Mouse (Mus musculus) testis, adult 2 months (tissue): ENCODE data around the gene Vcan. TPM values are rescaled to one million over a fixed set of nuclear protein-coding genes. Genes with fewer than 3 reads are reported as not detected.

Source experiments
- H3K27ac ChIP-seq: fragments of 200-500 bp; 2 replicates; pipeline ENCODE4 v1.5.1; 2012; ENCODE audit warnings: low read depth, low read length; ENCODE audit not compliant: control insufficient read depth, insufficient read depth
- H3K27me3 ChIP-seq: fragments of 200-500 bp; 2 replicates; pipeline ENCODE4 v1.6.1; 2012; ENCODE audit warnings: mild to moderate bottlenecking, low read length, moderate library complexity; ENCODE audit not compliant: control insufficient read depth, insufficient read depth
- H3K36me3 ChIP-seq: fragments of 200-500 bp; 2 replicates; pipeline ENCODE4 v1.6.1; 2012; ENCODE audit warnings: mild to moderate bottlenecking, low read length; ENCODE audit not compliant: control insufficient read depth, insufficient read depth
- H3K4me1 ChIP-seq: fragments of 200-500 bp; 2 replicates; pipeline ENCODE4 v1.6.1; 2012; ENCODE audit warnings: low read length; ENCODE audit not compliant: control insufficient read depth, insufficient read depth
- H3K4me3 ChIP-seq: fragments of 200-500 bp; 2 replicates; pipeline ENCODE4 v1.5.1; 2012; ENCODE audit warnings: low read depth, mild to moderate bottlenecking, low read length, moderate library complexity, mixed read lengths; ENCODE audit not compliant: control insufficient read depth
- CTCF ChIP-seq: fragments of 200-500 bp; IDR thresholded peaks from 2 replicates; pipeline ENCODE4 v1.5.1; 2012; ENCODE audit warnings: low read depth, mild to moderate bottlenecking, inconsistent platforms, low read length, moderate library complexity; ENCODE audit not compliant: control insufficient read depth, insufficient read depth, insufficient replicate concordance
- POLR2A ChIP-seq: fragments of 200-500 bp; IDR thresholded peaks from 2 replicates; pipeline ENCODE4 v1.6.1; 2012; ENCODE audit warnings: low read depth, mild to moderate bottlenecking, inconsistent platforms, low read length, moderate library complexity; ENCODE audit not compliant: control insufficient read depth
- polyA plus RNA-seq: library from polyadenylated mRNA; depleted of rRNA; stranded (reverse); fragments of >200 nt; gene quantifications from 2 replicates; pipeline ENCODE4 v1.2.3, GENCODE M21; 2012

Vcan gene
- polyA plus RNA-seq, 1 experiment, result 0.16 TPM

DNA sequence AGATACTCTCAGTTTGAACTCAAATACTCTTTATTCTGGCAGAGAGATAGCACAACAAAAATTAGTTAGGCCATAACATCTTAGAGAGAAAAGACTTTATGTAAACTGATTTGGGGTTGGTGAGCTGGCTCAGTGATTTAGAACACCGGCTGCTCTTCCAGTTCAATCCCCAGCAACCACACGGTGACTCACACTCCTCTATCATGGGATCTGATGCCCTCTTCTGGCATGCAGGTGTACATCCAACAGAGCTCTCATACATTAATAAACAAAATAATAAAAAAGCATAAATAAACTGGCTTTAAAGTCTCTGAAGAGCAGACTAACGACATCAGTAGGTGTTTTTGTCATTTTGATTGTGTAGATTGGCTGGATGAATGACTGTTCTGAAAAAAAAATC is 21.8 kb downstream of the Vcan start:
- H3K4me1 ChIP-seq, result no peaks in the 10 kb centered on the region
- no peak overlapping the region for H3K27ac ChIP-seq
- H3K4me3 ChIP-seq, result no peak overlapping the region
- no peaks in the 10 kb centered on the region for H3K36me3 ChIP-seq
- TF ChIP-seq POLR2A, result no peak
- TF ChIP-seq CTCF, result no peak
- H3K27me3 ChIP-seq, result no peaks in the 10 kb centered on the region

DNA sequence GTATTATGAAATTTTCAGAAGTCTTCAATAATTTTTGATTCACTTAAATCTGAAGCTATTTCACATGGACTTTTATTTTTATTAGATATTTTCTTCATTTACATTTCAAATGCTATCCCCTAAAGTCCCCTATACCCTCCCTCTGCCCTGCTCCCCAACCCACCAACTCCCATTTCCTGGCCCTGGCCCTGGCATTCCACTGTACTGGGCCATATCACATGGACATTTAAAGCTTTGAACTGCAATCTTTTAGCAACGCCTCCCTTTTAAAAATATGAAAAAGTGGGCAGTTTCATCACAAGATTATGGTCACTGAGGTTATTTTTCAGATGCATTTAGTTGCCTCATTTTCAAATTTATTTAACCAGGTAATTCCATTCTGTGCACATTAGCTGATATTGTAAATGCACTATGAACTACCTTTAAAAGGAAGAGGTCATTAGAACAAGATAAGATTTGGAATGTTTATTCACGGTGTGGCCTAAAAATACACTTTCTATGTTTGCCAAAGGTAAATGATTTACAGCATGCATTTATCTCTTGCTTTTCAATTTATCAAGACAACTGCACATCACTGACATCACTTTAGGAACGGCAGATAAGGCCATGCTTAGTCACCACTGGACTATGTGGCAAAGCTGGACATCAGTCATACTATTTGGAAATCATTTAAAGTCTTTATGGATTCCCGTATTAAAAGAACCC is 32.7 kb downstream of the Vcan start:
- no peak overlapping the region for H3K27ac ChIP-seq
- H3K36me3 ChIP-seq, result no peaks in the 10 kb centered on the region
- no peaks in the 10 kb centered on the region for H3K4me1 ChIP-seq
- TF ChIP-seq POLR2A (no peak), CTCF (no peak)
- H3K27me3 ChIP-seq, result no peaks in the 10 kb centered on the region
- no peak overlapping the region for H3K4me3 ChIP-seq

DNA sequence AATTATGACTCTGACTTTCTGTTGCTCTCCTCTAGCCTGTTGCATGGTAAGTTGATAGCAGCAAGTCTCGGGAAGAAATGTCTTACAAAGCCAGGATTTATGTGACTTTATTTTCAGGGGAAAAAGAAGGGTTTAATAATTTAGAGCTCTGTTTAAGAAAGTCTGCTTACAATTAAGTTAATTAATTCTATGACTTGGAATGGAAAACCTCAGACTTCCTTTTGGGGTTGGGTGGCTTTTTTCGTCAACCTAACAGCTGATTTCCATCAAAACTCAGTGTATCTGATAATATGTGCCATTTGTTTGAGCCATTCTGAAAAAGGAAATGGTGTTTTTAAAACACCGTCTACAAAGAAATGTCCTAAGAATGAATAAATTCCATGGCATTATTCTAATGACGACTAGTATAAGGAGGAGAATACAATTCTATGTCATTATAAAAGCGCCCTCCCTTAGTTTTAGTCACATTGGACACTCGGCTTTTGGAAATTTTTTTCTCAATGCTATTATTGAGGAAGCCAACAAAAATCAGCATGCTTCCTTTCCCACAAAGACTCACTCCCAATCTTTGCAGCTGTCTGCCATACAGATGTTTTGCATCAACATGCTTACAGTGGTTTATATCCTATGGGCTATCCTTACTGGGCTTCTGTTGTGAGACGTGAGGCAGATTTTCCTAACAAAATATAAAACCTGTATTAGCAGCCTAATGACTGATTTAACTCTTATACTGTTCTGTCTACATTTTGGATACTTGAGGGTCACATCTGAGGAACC is 34.0 kb downstream of the Vcan start:
- no peak overlapping the region for H3K27ac ChIP-seq
- no peaks in the 10 kb centered on the region for H3K27me3 ChIP-seq
- H3K4me3 ChIP-seq, result no peak overlapping the region
- TF ChIP-seq POLR2A (no peak), CTCF (no peak)
- H3K4me1 ChIP-seq, result no peaks in the 10 kb centered on the region
- no peaks in the 10 kb centered on the region for H3K36me3 ChIP-seq

DNA sequence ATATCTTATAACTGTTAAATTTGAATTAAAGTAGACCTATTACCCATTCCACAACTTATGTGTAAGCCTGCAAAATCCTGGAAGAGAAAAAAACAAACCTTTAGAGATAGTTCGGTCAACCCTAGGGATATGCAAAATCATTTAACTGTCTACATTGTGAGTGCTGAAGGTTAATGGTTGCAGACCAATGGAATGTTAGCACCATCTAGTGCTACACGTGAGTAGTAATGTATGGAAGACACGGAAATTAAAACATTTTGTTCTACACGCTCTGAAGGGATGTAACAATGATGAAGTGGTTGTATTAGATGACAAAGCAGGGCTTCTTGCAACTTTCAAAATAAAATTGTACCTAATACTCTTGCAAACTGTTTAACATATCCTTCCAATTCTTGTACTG is 39.9 kb downstream of the Vcan start:
- Histone ChIP-seq H3K36me3 (no peaks in the 10 kb centered on the region), H3K27ac (no peak overlapping the region), H3K4me3 (no peak overlapping the region), H3K4me1 (no peaks in the 10 kb centered on the region), H3K27me3 (no peaks in the 10 kb centered on the region)
- TF ChIP-seq POLR2A (no peak), CTCF (no peak)

DNA sequence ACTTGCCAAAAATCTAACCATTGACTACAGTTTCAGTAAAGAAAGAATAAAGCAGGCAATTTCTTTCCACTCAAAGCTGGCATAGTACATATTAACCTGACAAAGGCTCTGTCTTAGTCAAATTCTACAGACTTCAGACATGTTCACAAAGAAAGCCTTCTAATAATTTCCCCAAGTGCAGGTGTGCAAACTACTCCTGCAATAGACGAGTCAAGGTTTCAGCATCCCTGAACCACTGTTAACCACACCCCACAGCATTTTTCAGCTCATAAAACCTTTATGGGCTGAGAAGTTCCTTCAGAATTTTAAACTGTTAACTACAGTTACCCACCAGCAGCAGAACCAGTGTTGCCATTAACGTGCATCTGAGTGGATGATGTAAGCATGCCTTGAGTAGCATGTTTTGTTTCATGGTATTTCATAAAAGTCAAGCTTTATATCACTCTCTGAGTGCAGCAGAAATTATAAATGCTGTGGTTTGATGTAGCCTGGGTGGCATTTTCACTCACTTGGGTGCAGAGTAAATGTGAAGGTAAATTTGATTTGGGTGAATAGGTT is 42.2 kb downstream of the Vcan start:
- Histone ChIP-seq H3K36me3 (no peaks in the 10 kb centered on the region), H3K27ac (no peak overlapping the region), H3K4me3 (no peak overlapping the region), H3K4me1 (no peaks in the 10 kb centered on the region), H3K27me3 (no peaks in the 10 kb centered on the region)
- TF ChIP-seq CTCF (no peak), POLR2A (no peak)

DNA sequence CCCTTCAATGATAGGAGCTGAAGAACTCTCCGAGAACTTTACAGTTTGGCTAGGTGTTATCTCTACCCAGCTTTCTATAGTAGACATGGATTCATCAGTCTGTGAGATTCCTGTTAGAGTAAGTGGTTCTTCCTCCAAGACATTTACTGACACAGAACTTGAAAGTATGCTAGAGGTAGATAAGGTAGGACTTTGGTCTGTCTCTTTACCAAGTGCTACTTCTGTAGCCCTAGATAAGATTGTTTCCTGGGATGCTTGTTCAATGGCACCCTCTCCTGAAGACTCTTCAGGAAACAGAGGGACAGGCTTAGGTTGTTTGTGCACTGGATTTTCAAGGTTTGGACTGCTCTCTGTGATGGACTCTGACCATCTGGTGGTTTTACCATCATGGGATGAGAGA is 49.7 kb downstream of the Vcan start:
- Histone ChIP-seq H3K4me1 (no peaks in the 10 kb centered on the region), H3K27me3 (no peaks in the 10 kb centered on the region), H3K4me3 (no peak overlapping the region), H3K27ac (no peak overlapping the region), H3K36me3 (no peaks in the 10 kb centered on the region)
- TF ChIP-seq POLR2A (no peak), CTCF (no peak)

DNA sequence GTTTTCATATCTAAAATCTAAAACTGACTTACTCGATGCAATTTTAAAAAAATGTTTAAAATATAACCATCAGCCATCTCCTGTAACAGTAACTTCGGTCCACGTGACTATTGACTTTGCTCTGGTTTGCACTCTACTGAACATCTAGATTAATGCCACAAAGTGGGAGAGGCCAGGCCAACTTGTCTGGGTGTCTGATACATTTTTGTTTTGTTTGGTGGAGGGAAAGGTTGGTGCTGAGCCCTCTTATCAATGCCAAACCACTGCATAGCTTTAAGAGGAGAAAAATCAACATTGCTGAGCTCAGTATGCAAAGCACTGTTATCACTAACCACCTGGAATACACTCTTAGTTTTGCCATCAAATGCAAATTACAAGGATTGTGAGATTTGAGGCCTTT is 58.8 kb downstream of the Vcan start:
- H3K4me1 ChIP-seq, result no peaks in the 10 kb centered on the region
- H3K27me3 ChIP-seq, result no peaks in the 10 kb centered on the region
- no peak overlapping the region for H3K4me3 ChIP-seq
- no peaks in the 10 kb centered on the region for H3K36me3 ChIP-seq
- no peak overlapping the region for H3K27ac ChIP-seq
- TF ChIP-seq POLR2A, result no peak
